Mouse (Mus musculus): Measurements from ENCODE around the gene Epb41l1.

- TF ChIP-seq CTCF (IDR thresholded peaks at IDR 0.05; ENCODE audit: borderline replicate concordance, extremely low read depth, insufficient read depth, insufficient read length) (no peak), POLR2A (IDR thresholded peaks at IDR 0.05; ENCODE audit: borderline replicate concordance, extremely low read depth, insufficient read depth, insufficient read length, poor library complexity, severe bottlenecking) (no peak)
Observed at GRCm38 (mm10) chr2:156543804-156544203, 123.1 kb downstream of the Epb41l1 start.

All from brain, embryonic 14.5 days (tissue).